Mouse (Mus musculus): ENCODE data around the gene Add1. TPM values are rescaled to one million over a fixed set of nuclear protein-coding genes. Genes with fewer than 3 reads are reported as not detected.

Add1 gene
- total RNA-seq (2021), result 100 to 1,000 TPM in 1 of 2 experiments, 10 to 100 TPM in 1; 92.4 to 125 TPM
- long read RNA-seq, experiment 1, full-length matches to known transcripts, result 26 of 78 reads
- long read RNA-seq, experiment 1, partial matches to known transcripts, result 19 of 78 reads
- long read RNA-seq, experiment 1, other reads (novel, unspliced or antisense), result 33 of 78 reads
- long read RNA-seq, experiment 2, full-length matches to known transcripts, result 21 of 62 reads
- long read RNA-seq, experiment 2, partial matches to known transcripts, result 20 of 62 reads
- long read RNA-seq, experiment 2, other reads (novel, unspliced or antisense), result 21 of 62 reads

- DNase-seq, result peak; percentile 94
Measured at GRCm38 (mm10) chr5:34573268-34574221, at the start of gene Add1. Gene Add1 (plus strand): TSS chr5:34573664.

DNA sequence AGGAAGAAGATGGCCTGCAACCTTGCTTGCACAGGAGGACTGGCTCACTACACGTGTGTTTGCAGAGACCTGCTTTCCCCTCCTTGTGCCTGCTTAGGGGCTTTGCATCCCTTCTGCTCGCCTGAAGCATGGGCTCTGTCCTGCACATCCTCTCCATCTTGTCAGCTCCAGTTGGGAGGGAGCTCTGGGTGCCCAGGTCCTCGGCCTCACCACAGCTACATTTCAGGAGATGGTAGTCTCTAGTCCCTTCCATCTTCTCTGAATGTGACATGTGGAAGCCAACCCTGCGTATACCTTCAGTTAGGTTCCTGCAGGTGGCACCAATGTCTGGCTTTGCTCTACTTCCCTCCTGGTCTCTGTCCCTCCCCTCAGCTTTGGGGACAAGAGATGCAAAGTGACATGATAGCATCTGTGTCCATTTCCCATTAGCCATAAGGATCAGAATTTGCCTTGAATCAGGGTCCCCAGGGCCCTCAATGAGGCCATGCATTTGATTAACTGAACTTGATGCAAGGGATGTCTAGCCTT, 49.4 kb upstream of the Add1 start:
- no peak for DNase-seq

- DNase-seq, result no peak
Measured at GRCm38 (mm10) chr5:34524511-34524910, 49.0 kb upstream of the Add1 start.

GRCm38 (mm10) chr5:34525663-34526476, 47.6 kb upstream of the Add1 start, which contains the start of gene Sh3bp2:
Gene Sh3bp2 (plus strand): TSS chr5:34525838.
- DNase-seq, result peak; percentile 96

- no peak for DNase-seq
Measured at GRCm38 (mm10) chr5:34526477-34526775, 47.0 kb upstream of the Add1 start.

- DNase-seq, result no peak
Measured at GRCm38 (mm10) chr5:34527352-34527751, 46.1 kb upstream of the Add1 start.

DNA sequence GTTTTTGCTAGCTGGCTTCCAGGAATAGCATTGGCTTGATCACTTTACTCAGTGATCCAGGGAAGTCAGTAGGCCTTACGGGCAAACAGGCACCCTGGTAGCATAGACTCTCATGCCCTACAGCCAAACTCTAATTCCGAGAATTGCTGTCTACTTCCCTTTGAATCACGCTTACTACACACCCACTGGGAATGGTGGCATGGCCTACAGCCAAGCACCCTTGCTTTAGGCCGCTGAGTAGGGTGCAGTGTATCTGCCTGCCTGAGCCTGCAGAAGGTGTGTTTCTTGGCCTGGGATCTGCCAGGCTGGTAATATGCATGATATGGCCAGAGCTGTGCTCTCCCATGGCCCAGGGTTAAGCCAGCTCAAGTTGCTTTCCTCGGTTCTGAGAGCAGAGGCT, 44.7 kb upstream of the Add1 start:
- no peak for DNase-seq

DNA sequence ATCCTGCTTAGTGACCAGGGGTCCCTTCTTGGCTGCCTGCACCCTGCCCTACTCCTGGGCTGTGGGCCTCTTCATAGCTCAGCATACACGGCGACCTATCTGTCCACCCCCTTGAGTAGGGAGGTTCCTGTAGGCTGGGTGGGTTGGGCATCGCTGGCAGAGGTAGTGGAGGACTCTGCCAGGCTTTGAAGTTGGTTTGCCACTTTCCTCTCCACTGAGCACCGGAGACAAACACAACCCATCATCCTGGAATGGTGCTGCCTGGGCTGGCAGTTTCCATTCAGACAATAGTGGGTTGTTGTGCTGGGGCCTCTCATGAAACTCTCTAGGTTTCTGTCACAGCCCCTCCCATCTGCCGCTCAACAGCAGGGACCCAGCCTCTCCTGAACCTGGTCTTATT, 43.3 kb upstream of the Add1 start:
- DNase-seq, result no peak

DNA sequence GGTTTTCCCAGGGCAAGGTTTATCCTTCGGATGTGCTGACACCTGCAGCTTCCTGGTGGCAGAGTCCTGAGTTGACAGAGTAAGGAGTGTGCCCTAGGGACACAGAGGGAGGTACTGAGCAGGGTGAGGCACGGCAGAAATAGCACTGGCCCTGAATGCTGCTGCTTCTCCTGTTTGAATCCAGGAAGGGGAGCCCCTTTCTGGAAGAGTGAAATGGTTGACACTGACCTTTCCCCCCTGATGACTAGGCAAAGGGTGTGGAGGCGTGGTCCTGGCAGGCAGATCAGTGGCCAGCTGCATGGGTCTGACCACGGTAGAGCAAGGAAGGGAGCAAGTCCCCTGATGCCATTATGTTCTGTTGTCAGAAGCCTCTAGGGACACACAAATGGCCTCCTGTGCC, 42.8 kb upstream of the Add1 start:
- no peak for DNase-seq

- DNase-seq, result no peak
Measured at GRCm38 (mm10) chr5:34533066-34533465, 40.4 kb upstream of the Add1 start.

DNA sequence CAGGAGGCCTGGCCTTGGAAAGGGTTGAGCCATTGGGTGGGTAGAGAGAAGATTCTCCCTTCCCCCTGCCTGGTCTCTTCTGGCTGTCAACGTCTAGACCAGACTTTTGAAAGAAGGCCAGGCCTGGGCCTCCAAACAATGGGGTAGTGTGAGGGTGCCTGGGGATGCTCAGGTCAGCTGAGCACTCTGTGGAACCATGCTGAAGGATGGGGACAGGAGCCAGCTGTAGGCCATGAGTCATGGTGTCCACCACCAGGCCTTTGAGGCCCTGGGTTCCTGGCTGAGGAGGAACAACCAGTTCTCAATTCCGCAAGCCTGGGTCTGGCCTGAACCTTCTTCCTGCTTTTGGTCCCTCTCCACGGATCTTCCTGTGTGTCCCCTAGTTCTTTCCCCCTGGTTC, 39.6 kb upstream of the Add1 start:
- DNase-seq, result no peak

DNA sequence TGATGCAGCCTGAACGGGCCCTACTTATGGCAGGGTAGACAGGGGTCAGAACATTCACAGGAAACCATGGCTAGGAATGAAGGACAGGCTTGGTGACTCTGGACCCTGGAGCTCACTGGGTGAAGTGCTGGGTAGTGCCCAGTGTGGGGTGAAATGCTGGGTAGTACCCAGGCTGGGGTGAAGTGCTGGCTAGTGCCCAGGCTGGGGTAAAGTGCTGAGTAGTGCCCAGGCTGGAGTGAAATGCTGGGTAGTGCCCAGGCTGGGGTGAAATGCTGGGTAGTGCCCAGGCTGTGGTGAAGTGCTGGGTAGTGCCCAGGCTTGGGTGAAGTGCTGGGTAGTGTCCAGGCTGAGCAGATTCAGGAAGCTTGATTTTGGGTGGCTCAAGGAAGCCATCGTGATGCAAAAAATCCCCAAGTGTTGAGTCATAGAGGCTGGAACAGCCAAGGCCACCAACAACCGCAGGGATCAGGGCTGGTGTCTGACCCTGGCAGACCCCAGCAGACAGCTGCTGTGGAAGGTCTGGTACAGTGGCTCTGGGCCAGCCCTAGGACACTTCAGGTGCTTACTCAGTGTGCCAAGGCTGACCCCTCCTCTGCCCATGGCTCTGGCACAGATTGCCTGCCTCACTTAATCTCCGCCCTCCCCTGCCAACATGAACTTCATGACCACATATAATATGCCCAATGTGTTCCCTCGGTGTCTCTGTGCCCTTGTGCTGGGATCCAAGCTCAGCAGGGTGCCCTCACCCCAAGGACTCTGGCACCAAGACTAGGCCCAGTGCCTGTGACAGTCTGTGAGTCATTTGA, 38.5 kb upstream of the Add1 start:
- DNase-seq, result no peak

- no peak for DNase-seq
Measured at GRCm38 (mm10) chr5:34535831-34536230, 37.6 kb upstream of the Add1 start.

DNA sequence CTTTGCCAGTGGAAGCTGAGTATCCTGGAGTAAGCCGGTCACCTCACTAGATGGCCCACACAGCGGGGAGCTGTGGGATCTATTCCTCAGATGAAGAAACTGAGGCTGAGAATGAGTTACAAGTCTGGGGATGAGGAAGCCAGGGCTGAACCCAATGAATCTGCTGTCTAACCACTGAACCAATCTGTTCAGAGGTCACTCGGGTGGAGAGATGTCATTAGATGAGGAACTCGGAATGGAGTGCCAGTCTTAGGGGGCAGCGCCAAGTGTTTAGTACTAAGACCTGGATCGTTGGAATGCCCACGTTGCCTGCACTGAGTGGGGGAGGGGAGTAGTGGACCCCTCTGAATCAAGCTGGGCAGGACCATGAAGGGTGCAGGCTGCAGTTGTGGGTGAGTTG, 35.4 kb upstream of the Add1 start:
- DNase-seq, result no peak

DNA sequence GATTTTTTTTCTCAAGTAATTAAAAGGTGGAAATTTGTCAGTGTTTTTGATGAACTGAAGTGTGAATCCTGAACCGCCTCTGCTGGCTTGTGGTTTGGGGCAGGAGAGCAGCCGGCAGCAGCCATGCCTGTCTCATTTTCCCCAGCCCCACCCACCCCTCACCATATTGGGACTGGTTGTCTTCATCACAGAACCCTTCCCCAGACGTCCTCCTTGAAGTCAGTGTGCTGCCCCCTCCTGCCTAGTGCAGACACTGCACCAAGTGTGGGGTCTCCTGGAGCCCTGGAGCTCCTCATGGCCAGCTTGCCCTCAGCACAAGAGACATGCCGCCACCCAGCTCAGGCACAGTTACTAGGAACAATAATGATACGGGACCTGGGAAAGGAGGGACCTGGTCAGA, 34.9 kb upstream of the Add1 start:
- DNase-seq, result peak; percentile 28

DNA sequence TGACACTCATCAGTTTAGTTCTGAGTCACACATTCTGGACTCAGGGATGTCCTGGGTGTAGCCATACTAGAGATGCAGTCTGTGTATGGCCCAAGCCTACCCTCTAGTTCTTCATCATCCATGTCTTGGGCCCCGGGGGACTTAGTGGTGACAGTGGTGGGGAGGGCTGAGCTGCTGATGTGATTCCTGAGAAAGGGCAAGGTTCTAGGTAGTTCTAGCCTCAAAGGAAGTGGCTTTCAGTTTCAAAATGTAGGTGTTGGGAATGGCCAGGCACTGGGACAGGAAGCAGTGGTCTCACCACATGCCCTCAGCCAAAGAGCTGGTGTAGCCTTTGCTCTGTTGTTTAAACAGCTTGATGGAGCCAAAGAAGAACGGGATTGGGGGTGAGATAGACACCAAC, 34.3 kb upstream of the Add1 start:
- no peak for DNase-seq

GRCm38 (mm10) chr5:34542166-34542565, 31.3 kb upstream of the Add1 start:
- DNase-seq, result no peak

GRCm38 (mm10) chr5:34543114-34543513, 30.4 kb upstream of the Add1 start:
- DNase-seq, result no peak

DNA sequence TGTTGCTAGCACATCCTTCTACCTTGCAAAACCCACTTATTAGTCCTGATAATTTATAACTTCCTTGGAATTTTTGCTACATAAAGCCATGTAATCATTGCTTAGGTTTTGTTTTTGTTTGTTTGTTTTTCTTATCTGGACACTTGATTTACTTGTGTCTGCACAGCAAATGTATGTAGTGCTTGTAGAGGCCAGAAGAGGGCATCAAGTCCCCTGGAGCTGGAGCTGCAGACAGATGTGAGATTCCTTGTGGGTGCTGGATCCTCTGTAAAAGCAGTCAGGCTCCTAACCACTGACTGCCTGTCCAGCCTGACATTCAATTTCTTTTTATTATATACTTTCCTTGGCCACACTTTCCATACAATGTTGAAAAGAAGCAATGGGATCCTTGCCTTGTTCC, 26.1 kb upstream of the Add1 start:
- no peak for DNase-seq

DNA sequence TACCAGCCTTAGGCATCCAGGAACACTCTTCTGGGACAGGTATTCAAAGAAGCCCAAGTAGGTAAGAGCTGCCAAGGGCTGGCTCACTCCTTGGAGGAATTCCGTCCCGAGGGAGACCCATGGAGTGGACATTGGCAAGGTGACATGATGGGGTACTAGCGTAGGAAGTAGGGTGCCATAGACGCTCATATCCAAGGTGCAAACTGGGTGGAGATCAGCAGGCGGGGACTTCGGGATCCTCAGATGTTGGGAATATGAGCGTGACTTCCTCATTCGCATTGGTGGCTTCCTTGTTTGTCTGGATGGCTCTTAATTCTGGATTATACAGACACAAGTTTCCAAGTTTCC, 24.4 kb upstream of the Add1 start:
- no peak for DNase-seq

- DNase-seq, result peak; percentile 48
Measured at GRCm38 (mm10) chr5:34549483-34550221, 23.8 kb upstream of the Add1 start.
